Mouse (Mus musculus): Measurements from ENCODE around the gene Bbs5. TPM values are rescaled to one million over a fixed set of nuclear protein-coding genes. Genes with fewer than 3 reads are reported as not detected.
A peak's percentile ranks its signal among the peaks of the same experiment; 100 is the strongest.
"Not testable (repeated sequence)": the region's sequence is repeated elsewhere in the genome, so short reads cannot be mapped to it uniquely, and the experiment has no call there.

Gene Bbs5
- polyA plus RNA-seq, 1 experiment = 5.7 TPM

GRCm38 (mm10) chr2:69667656-69668055 lies 20.7 kb downstream of the Bbs5 start:
- H3K27ac ChIP-seq (ENCODE audit: insufficient read depth, low read depth, low read length) = no peak overlapping the region
- H3K4me3 ChIP-seq (ENCODE audit: insufficient read depth, low read length) = no peak overlapping the region
- H3K4me1 ChIP-seq (ENCODE audit: control insufficient read depth, insufficient read depth, low read length) = peaks cover 14% of the 10 kb centered on the region
- no peak for TF ChIP-seq POLR2A (IDR thresholded peaks at IDR 0.05; ENCODE audit: borderline replicate concordance, low read depth, low read length)
- TF ChIP-seq CTCF (IDR thresholded peaks at IDR 0.05; ENCODE audit: low read depth, low read length) = no peak

GRCm38 (mm10) chr2:69668414-69668813 lies 21.4 kb downstream of the Bbs5 start:
- Histone ChIP-seq H3K4me1 (ENCODE audit: control insufficient read depth, insufficient read depth, low read length) (peaks cover 13% of the 10 kb centered on the region), H3K4me3 (ENCODE audit: insufficient read depth, low read length) (no peak overlapping the region), H3K27ac (ENCODE audit: insufficient read depth, low read depth, low read length) (no peak overlapping the region)
- TF ChIP-seq CTCF (IDR thresholded peaks at IDR 0.05; ENCODE audit: low read depth, low read length) (no peak), POLR2A (IDR thresholded peaks at IDR 0.05; ENCODE audit: borderline replicate concordance, low read depth, low read length) (no peak)

- TF ChIP-seq POLR2A (IDR thresholded peaks at IDR 0.05; ENCODE audit: borderline replicate concordance, low read depth, low read length) (no peak), CTCF (IDR thresholded peaks at IDR 0.05; ENCODE audit: low read depth, low read length) (no peak)
- 0 out of 2 replicates have a peak, but pooled peaks cover 2% of the 10 kb centered on the region for H3K4me1 ChIP-seq (ENCODE audit: control insufficient read depth, insufficient read depth, low read length)
- no peak within 1 kb of the TSS for H3K4me3 ChIP-seq (ENCODE audit: insufficient read depth, low read length)
- no peak within 1 kb of the TSS for H3K27ac ChIP-seq (ENCODE audit: insufficient read depth, low read depth, low read length)
Measured at GRCm38 (mm10) chr2:69669853-69670252, 22.9 kb downstream of the Bbs5 start, which contains the start of gene Klhl41. Gene Klhl41, plus strand, starts transcription at chr2:69670120.

- no peak overlapping the region for H3K4me3 ChIP-seq (ENCODE audit: insufficient read depth, low read length)
Measured at GRCm38 (mm10) chr2:69673723-69674122, 26.8 kb downstream of the Bbs5 start.

GRCm38 (mm10) chr2:69675266-69675665 lies 28.3 kb downstream of the Bbs5 start:
- Histone ChIP-seq H3K27ac (ENCODE audit: insufficient read depth, low read depth, low read length) (no peak overlapping the region), H3K4me3 (ENCODE audit: insufficient read depth, low read length) (no peak overlapping the region), H3K4me1 (ENCODE audit: control insufficient read depth, insufficient read depth, low read length) (no peaks in the 10 kb centered on the region)
- TF ChIP-seq CTCF (IDR thresholded peaks at IDR 0.05; ENCODE audit: low read depth, low read length) (no peak), POLR2A (IDR thresholded peaks at IDR 0.05; ENCODE audit: borderline replicate concordance, low read depth, low read length) (no peak)

More at GRCm38 (mm10) chr2:69673723-69674122, 26.8 kb downstream of the Bbs5 start:
- TF ChIP-seq POLR2A (IDR thresholded peaks at IDR 0.05; ENCODE audit: borderline replicate concordance, low read depth, low read length) (no peak), CTCF (IDR thresholded peaks at IDR 0.05; ENCODE audit: low read depth, low read length) (no peak)
- H3K27ac ChIP-seq (ENCODE audit: insufficient read depth, low read depth, low read length) = no peak overlapping the region
- H3K4me1 ChIP-seq (ENCODE audit: control insufficient read depth, insufficient read depth, low read length) = 0 out of 2 replicates have a peak, but pooled peaks cover 2% of the 10 kb centered on the region

- no peaks in the 10 kb centered on the region for H3K4me1 ChIP-seq (ENCODE audit: control insufficient read depth, insufficient read depth, low read length)
- H3K4me3 ChIP-seq (ENCODE audit: insufficient read depth, low read length) = no peak overlapping the region
- H3K27ac ChIP-seq (ENCODE audit: insufficient read depth, low read depth, low read length) = no peak overlapping the region
- no peak for TF ChIP-seq CTCF (IDR thresholded peaks at IDR 0.05; ENCODE audit: low read depth, low read length)
- no peak for TF ChIP-seq POLR2A (IDR thresholded peaks at IDR 0.05; ENCODE audit: borderline replicate concordance, low read depth, low read length)
Measured at GRCm38 (mm10) chr2:69676713-69677112, 29.7 kb downstream of the Bbs5 start.

- not testable (repeated sequence) for H3K27ac ChIP-seq (ENCODE audit: insufficient read depth, low read depth, low read length); H3K4me1 ChIP-seq (ENCODE audit: control insufficient read depth, insufficient read depth, low read length); H3K4me3 ChIP-seq (ENCODE audit: insufficient read depth, low read length)
Measured at GRCm38 (mm10) chr2:69677215-69677614, 30.2 kb downstream of the Bbs5 start.

GRCm38 (mm10) chr2:69679990-69680389 lies 33.0 kb downstream of the Bbs5 start:
- Histone ChIP-seq H3K4me1 (ENCODE audit: control insufficient read depth, insufficient read depth, low read length) (no peaks in the 10 kb centered on the region), H3K4me3 (ENCODE audit: insufficient read depth, low read length) (no peak overlapping the region), H3K27ac (ENCODE audit: insufficient read depth, low read depth, low read length) (no peak overlapping the region)
- TF ChIP-seq CTCF (IDR thresholded peaks at IDR 0.05; ENCODE audit: low read depth, low read length) (peak; percentile 26; the same call in 1 of the 2 replicates), POLR2A (IDR thresholded peaks at IDR 0.05; ENCODE audit: borderline replicate concordance, low read depth, low read length) (no peak)

- Histone ChIP-seq H3K4me3 (ENCODE audit: insufficient read depth, low read length) (no peak overlapping the region), H3K27ac (ENCODE audit: insufficient read depth, low read depth, low read length) (no peak overlapping the region), H3K4me1 (ENCODE audit: control insufficient read depth, insufficient read depth, low read length) (no peaks in the 10 kb centered on the region)
- no peak for TF ChIP-seq POLR2A (IDR thresholded peaks at IDR 0.05; ENCODE audit: borderline replicate concordance, low read depth, low read length)
- no peak for TF ChIP-seq CTCF (IDR thresholded peaks at IDR 0.05; ENCODE audit: low read depth, low read length)
Measured at GRCm38 (mm10) chr2:69681931-69682330, 35.0 kb downstream of the Bbs5 start.

- TF ChIP-seq CTCF (IDR thresholded peaks at IDR 0.05; ENCODE audit: low read depth, low read length) (no peak), POLR2A (IDR thresholded peaks at IDR 0.05; ENCODE audit: borderline replicate concordance, low read depth, low read length) (no peak)
- Histone ChIP-seq H3K27ac (ENCODE audit: insufficient read depth, low read depth, low read length) (no peak overlapping the region), H3K4me3 (ENCODE audit: insufficient read depth, low read length) (no peak overlapping the region), H3K4me1 (ENCODE audit: control insufficient read depth, insufficient read depth, low read length) (no peaks in the 10 kb centered on the region)
Measured at GRCm38 (mm10) chr2:69683036-69683805, 36.2 kb downstream of the Bbs5 start.

Data from bone marrow macrophage, adult 2 months (primary cell).